Mouse (Mus musculus) myocyte (in vitro differentiated cells): Measurements from ENCODE around the gene Zcchc9. TPM values are rescaled to one million over a fixed set of nuclear protein-coding genes. Genes with fewer than 3 reads are reported as not detected.

ENCODE experiments used
- H3K27me3 ChIP-seq: one replicate; pipeline ENCODE4 v1.6.1; 2011; ENCODE audit not compliant: control insufficient read depth, insufficient read depth, insufficient read length
- H3K36me3 ChIP-seq: one replicate; pipeline ENCODE4 v1.6.1; 2011; ENCODE audit not compliant: control insufficient read depth, insufficient read depth
- H3K4me2 ChIP-seq: one replicate; pipeline ENCODE4 v1.6.1; 2011; ENCODE audit warnings: low read depth, control low read depth
- H3K4me3 ChIP-seq: one replicate; pipeline ENCODE4 v1.5.1; 2011; ENCODE audit warnings: mild to moderate bottlenecking, control low read depth, moderate library complexity
- H3K79me2 ChIP-seq: one replicate; pipeline ENCODE4 v1.6.1; 2011; ENCODE audit not compliant: control insufficient read depth, insufficient read depth
- H3ac ChIP-seq: one replicate; pipeline ENCODE4 v1.6.1; 2011; ENCODE audit not compliant: control insufficient read depth, insufficient read length
- CEBPB ChIP-seq: IDR thresholded peaks from 2 replicates; pipeline ENCODE4 v1.6.1; 2011; ENCODE audit warnings: mild to moderate bottlenecking, moderate library complexity; ENCODE audit not compliant: poor library complexity, insufficient read depth, severe bottlenecking
- E2F4 ChIP-seq: IDR thresholded peaks from one replicate; pipeline ENCODE4 v1.6.1; 2011; ENCODE audit warnings: mild to moderate bottlenecking, control low read depth, moderate library complexity; ENCODE audit not compliant: insufficient read depth
- MAX ChIP-seq: IDR thresholded peaks from one replicate; pipeline ENCODE4 v1.6.1; 2011; ENCODE audit warnings: low read depth, mild to moderate bottlenecking, control low read depth
- MYOD1 ChIP-seq, 3 experiments: IDR thresholded peaks; one replicate each; pipeline ENCODE4 v1.6.1; 2011; ENCODE audit warnings: control low read depth in 2 of 3, low read depth in 2 of 3, mild to moderate bottlenecking in 2 of 3, moderate library complexity in 1 of 3; ENCODE audit not compliant: insufficient read length in 2 of 3, control insufficient read depth in 1 of 3
- MYOG ChIP-seq, 3 experiments: IDR thresholded peaks; one replicate each; pipeline ENCODE4 v1.6.1; 2011; ENCODE audit warnings: control low read depth in 2 of 3, low read depth in 2 of 3, mild to moderate bottlenecking in 2 of 3; ENCODE audit not compliant: insufficient read length in 2 of 3, control insufficient read depth in 1 of 3, insufficient read depth in 1 of 3
- POLR2A ChIP-seq: IDR thresholded peaks from one replicate; pipeline ENCODE4 v1.6.1; 2011; ENCODE audit warnings: low read depth, mild to moderate bottlenecking, control low read depth, moderate library complexity; ENCODE audit not compliant: insufficient read length
- POLR2AphosphoS2 ChIP-seq: IDR thresholded peaks from one replicate; pipeline ENCODE4 v1.6.1; 2011; ENCODE audit warnings: low read depth, control low read depth; ENCODE audit not compliant: insufficient read length
- REST ChIP-seq: IDR thresholded peaks from one replicate; pipeline ENCODE4 v1.6.1; 2011; ENCODE audit warnings: mild to moderate bottlenecking, control low read depth, moderate library complexity; ENCODE audit not compliant: insufficient read depth, insufficient read length
- SRF ChIP-seq: IDR thresholded peaks from one replicate; pipeline ENCODE4 v1.6.1; 2011; ENCODE audit warnings: low read depth; ENCODE audit not compliant: control insufficient read depth, insufficient read length
- TCF12 ChIP-seq: IDR thresholded peaks from one replicate; pipeline ENCODE4 v1.6.1; 2011; ENCODE audit warnings: mild to moderate bottlenecking, control low read depth; ENCODE audit not compliant: poor library complexity, insufficient read depth, severe bottlenecking
- TCF3 ChIP-seq: IDR thresholded peaks from one replicate; pipeline ENCODE4 v1.6.1; 2011; ENCODE audit warnings: low read depth, control low read depth; ENCODE audit not compliant: insufficient read length
- USF1 ChIP-seq: IDR thresholded peaks from one replicate; pipeline ENCODE4 v1.6.1; 2011; ENCODE audit warnings: low read depth, mild to moderate bottlenecking, control low read depth, moderate library complexity
- polyA plus RNA-seq: library from polyadenylated mRNA; unstranded; fragments of >200 nt; fragmentation: generic; extraction: Trizol; gene quantifications from one replicate; pipeline ENCODE4 v1.2.1, GENCODE M21; 2012; ENCODE audit warnings: missing spikeins

The Zcchc9 gene
- polyA plus RNA-seq, 1 experiment = 12.1 TPM

DNA sequence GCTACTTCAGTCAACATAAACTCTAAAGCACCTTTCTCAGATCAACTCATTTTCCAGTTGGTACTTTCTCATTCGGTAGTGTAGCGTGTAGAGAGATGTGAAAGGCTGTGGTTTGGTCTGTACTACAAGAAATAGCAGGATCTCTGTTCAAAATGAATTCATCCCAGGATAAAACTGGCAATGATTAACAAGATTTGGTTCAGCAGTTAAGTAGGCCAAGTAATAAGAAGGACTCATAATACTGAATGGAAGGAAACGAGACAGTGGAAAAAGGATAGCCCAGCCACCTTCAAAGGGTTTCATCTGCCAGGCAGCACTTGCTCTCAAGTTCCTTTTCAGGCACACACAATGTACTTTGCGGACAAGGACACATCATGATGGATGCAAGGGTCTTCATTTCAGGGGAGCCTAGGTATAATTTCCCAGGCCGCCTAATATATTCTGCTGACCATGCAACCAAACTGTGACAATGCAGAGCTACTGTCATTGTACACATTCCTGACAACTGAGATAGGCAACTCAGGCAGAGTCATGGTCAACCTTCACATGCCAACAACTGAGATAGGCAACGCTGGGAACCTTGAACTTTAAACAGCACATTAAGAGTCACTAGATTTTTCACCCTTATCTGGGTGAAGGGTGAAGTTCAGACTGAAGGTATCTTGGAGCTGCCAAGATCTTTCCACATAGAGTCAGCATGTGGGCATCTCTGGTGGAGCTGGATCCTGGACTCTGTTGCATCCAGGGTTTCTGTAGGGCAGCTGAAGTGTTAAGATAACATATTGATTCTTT, 45.7 kb downstream of the Zcchc9 start:
- no peak overlapping the region for H3K4me3 ChIP-seq
- H3K79me2 ChIP-seq = no peaks in the 10 kb centered on the region

DNA sequence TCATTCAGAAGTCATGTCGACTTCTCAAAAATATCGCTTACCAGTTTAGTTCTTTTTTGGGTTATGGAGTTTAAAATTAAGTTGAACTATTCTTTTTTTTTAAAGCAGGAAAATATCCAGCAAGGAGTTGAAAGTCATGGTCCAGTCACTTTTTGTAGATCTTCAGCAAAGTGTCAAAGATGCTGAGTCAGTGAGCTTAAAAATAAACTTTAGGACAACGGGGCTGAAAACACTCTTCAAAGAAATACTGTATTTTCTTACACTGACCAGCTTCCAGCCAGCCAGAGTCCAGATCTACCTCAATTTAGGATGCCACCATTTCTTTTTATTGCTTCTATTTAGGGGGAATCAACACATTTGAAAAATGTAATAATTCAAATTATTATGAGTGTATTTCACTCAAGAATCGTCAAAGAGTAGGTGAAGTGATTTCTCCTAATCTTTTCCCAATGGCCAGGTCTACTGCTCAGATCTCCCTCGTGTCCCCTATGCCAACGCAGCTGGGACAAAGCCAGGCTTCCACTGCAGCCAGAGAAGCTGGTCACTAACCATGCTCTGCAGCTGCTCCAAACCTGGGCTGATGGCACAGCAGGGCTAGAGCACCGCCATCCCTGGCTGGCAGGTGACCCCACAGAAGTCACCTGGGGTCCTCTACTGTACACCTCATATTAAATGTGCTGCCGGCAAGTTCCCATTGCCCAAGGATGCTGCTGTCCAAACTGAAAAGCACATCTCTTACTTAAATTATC, 47.0 kb downstream of the Zcchc9 start:
- no peak overlapping the region for H3K4me2 ChIP-seq
- no peak for TF ChIP-seq POLR2AphosphoS2
- no peak for TF ChIP-seq MYOG (IDR thresholded peaks at IDR 0.05; ENCODE audit: control insufficient read depth in 1 of 3, insufficient read depth in 1 of 3, insufficient read length in 2 of 3, low read depth in 2 of 3)
- TF ChIP-seq MAX = no peak
- H3K27me3 ChIP-seq = no peaks in the 10 kb centered on the region
- no peak overlapping the region for H3K4me3 ChIP-seq
- H3K79me2 ChIP-seq = no peaks in the 10 kb centered on the region
- no peak overlapping the region for H3ac ChIP-seq
- no peaks in the 10 kb centered on the region for H3K36me3 ChIP-seq

More for the DNA sequence above, 45.7 kb downstream of the Zcchc9 start:
- TF ChIP-seq REST (no peak), E2F4 (no peak)
- Histone ChIP-seq H3K36me3 (no peaks in the 10 kb centered on the region), H3K27me3 (no peaks in the 10 kb centered on the region), H3K4me2 (no peak overlapping the region), H3ac (no peak overlapping the region)

DNA sequence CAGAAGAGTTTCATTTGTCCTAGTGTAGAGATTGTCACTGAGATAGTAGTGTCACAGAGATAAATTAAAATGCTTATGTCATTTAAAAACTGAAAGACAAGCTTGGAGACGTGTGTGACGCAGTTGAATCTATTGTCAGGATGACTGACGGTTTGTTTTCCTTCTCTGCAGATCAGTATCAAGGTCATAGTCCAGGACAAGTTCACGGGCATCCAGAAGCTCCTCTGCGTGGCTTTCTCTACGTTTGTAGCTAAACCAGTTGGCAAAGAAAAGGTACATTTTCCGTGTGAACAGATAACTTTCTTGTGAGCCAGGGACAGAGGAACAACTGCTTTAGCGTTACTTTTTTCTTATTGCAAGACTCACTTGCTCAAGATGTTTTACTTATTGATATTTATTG, 47.7 kb downstream of the Zcchc9 start:
- H3ac ChIP-seq = no peak overlapping the region
- no peaks in the 10 kb centered on the region for H3K36me3 ChIP-seq
- TF ChIP-seq MAX (no peak), POLR2A (no peak), SRF (no peak), CEBPB (no peak), MYOD1 (IDR thresholded peaks at IDR 0.05; ENCODE audit: control insufficient read depth in 1 of 3, insufficient read length in 2 of 3, low read depth in 2 of 3) (no peak), TCF3 (no peak), E2F4 (no peak), REST (no peak)
- no peaks in the 10 kb centered on the region for H3K27me3 ChIP-seq
- no peaks in the 10 kb centered on the region for H3K79me2 ChIP-seq
- H3K4me2 ChIP-seq = no peak overlapping the region
- no peak overlapping the region for H3K4me3 ChIP-seq

DNA sequence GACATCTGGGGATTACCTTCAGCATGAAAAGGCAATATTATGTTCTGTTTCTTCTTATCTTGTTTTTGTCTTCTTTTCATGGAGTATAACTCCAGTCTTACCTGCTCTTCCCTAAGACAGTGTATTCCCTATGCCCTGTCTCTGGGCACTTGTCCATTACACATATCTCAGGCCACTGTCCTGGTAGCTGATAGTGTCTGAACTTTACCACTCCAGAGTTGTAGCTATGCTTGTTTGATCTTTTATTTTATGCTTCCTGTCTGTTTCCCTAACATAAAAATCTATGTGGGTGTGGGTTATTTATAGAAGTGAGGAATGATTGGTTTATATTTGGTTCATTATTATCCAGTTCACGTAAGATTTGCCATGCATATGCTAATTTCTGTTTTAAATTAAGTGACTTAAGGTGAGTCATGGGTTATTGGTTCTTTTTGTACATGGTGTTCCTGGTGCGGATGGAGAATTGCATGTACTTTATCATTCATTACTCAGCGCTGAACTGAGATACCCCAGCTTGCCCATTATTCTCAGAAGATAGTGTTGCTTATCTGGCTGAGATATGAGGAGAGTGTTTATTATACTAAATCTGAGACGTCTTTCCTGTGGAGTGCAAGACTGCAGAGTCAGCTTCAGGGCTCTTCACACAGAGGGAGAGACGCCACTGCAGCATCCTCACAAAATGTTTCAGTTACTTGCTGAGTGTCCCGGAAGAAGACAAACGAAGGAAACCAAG, 49.0 kb downstream of the Zcchc9 start:
- no peak overlapping the region for H3K4me2 ChIP-seq
- H3K36me3 ChIP-seq = no peaks in the 10 kb centered on the region
- H3K4me3 ChIP-seq = no peak overlapping the region
- no peaks in the 10 kb centered on the region for H3K79me2 ChIP-seq
- H3K27me3 ChIP-seq = no peaks in the 10 kb centered on the region
- no peak overlapping the region for H3ac ChIP-seq
- TF ChIP-seq USF1 (no peak), CEBPB (no peak)

DNA sequence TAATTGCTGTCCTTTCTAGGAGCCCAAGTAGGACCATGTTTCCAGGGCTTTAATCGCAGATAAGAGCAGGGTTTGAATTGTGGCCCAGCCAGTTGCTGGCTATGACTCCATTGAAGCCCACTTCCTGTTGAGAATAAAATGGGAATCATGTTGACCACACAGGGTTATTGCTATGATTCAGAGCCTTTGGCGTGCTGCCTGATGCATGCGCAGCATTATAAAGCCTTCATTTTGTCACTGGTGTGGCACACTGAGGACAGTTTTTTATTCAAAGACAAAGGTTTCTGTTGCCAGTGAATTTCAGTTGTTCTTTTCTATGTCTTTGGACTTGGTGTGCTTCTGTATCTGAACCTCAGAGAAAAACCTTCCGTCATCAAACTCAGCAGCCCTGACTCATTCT, 51.3 kb downstream of the Zcchc9 start:
- H3K79me2 ChIP-seq = no peaks in the 10 kb centered on the region
- TF ChIP-seq TCF12 (no peak), MYOD1 (IDR thresholded peaks at IDR 0.05; ENCODE audit: control insufficient read depth in 1 of 3, insufficient read length in 2 of 3, low read depth in 2 of 3) (peak in 1 of 3 experiments; percentile 5), CEBPB (0 out of 2 replicates have a peak, but pooled peaks have one; percentile 17), MAX (no peak)
- no peak overlapping the region for H3K4me3 ChIP-seq
- H3K4me2 ChIP-seq = peak overlapping the region; percentile 64
- no peaks in the 10 kb centered on the region for H3K27me3 ChIP-seq
- H3ac ChIP-seq = no peak overlapping the region
- no peaks in the 10 kb centered on the region for H3K36me3 ChIP-seq
